Mouse (Mus musculus): ENCODE results near the gene Bola3. TPM values are rescaled to one million over a fixed set of nuclear protein-coding genes. Genes with fewer than 3 reads are reported as not detected.
"Not testable (repeated sequence)": the region's sequence is repeated elsewhere in the genome, so short reads cannot be mapped to it uniquely, and the experiment has no call there.

Gene Bola3
- polyA plus RNA-seq, 1 experiment from 2014 or later = 279 TPM

DNA sequence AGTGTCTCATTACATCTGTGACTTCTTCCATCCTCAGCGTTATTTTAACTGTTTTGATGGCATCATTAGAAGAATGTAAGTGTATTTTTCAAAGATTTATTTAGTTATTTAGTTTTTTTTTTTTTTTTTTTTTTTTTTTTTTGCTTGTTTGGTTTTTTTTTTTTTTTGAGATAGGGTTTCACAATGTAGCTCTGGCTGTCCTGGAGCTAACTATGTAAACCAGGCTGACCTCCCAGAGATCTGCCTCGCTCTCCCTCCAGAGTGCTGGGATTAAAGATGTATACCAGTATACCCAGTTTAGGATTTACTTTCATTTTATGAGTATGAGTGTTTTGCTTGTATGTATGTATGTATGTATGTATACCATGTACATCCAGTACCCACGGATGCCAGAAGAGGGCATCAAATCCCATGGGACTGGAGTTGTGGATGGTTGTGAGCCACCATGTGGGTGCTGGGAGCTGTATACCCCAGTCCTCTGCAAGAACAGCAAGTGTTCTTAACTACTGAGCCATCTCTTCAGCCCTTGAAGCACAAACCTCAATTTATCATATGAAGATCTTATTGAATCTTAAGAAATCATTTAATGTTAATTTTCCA, 21.3 kb upstream of the Bola3 start:
- 84% methylated on average over 3 of the region's 3 CpGs for WGBS (ENCODE audit: insufficient replicate concordance)
- Histone ChIP-seq H3K27me3 (ENCODE audit: control insufficient read depth, insufficient read depth, low read length) (no peaks in the 10 kb centered on the region), H3K9ac (ENCODE audit: low read depth, low read length) (no peak overlapping the region), H3K4me2 (peak overlapping the region; percentile 79; the same call in 1 of the 2 replicates), H3K4me3 (ENCODE audit: low read depth, low read length) (no peak overlapping the region), H3K27ac (ENCODE audit: low read depth, low read length) (no peak overlapping the region), H3K4me1 (ENCODE audit: control insufficient read depth, insufficient read depth, low read length) (0 out of 2 replicates have a peak, but pooled peaks cover 5% of the 10 kb centered on the region), H3K36me3 (ENCODE audit: control insufficient read depth, insufficient read depth, low read length) (peaks cover 20% of the 10 kb centered on the region), H3K9me3 (replicated peaks; ENCODE audit: control insufficient read depth, low read length) (no peaks in the 10 kb centered on the region)
- no peak for ATAC-seq (replicated peaks; ENCODE audit: insufficient number of reproducible peaks, low FRiP score, low TSS enrichment)

DNA sequence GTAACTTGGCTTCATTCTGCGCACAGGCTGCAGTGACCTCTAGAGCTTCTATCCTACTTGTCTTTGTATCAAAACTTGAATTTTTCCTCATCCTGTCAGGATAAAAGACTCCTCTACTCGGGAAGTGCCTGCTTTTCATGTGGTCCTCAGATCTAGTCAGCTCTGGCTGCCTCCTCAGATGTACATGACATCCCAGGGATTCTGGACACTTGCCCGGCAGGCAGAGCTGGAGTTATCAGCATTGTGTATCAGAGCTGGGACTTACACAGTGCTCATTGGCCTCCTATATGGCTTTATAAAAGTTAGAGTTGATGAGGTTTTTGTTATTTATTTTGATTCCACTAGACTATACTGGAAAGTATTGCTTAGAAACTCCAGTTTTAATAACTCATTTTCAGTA, 7.6 kb upstream of the Bola3 start:
- no peak overlapping the region for H3K9ac ChIP-seq (ENCODE audit: low read depth, low read length)
- peaks cover 11% of the 10 kb centered on the region for H3K36me3 ChIP-seq (ENCODE audit: control insufficient read depth, insufficient read depth, low read length)
- H3K4me3 ChIP-seq (ENCODE audit: low read depth, low read length) = no peak overlapping the region
- no peaks in the 10 kb centered on the region for H3K9me3 ChIP-seq (replicated peaks; ENCODE audit: control insufficient read depth, low read length)
- H3K4me2 ChIP-seq = no peak overlapping the region
- 73% methylated on average over 3 of the region's 3 CpGs for whole genome bisulfite sequencing (ENCODE audit: insufficient replicate concordance)
- H3K27ac ChIP-seq (ENCODE audit: low read depth, low read length) = no peak overlapping the region
- no peaks in the 10 kb centered on the region for H3K27me3 ChIP-seq (ENCODE audit: control insufficient read depth, insufficient read depth, low read length)
- H3K4me1 ChIP-seq (ENCODE audit: control insufficient read depth, insufficient read depth, low read length) = no peaks in the 10 kb centered on the region
- no peak for ATAC-seq (replicated peaks; ENCODE audit: insufficient number of reproducible peaks, low FRiP score, low TSS enrichment)

DNA sequence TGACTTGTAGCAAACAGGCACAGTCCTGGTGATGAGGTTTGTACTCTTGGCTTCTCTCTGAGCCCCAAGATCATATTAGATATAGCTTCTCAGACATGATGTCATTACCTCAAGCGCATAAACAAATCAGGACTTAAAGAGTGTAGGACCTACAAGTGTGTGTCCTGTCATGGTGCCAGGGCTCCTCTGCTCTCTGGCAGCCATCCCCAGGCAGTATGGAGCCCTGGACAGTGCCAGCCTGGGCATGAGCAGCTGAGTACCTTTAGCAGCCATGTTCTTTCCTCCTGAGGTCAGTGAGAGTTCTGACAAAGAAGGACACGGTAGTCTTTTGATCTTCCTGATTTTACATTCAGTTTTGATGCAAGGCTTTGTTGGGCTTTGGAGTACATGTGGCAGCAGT, 6.0 kb upstream of the Bola3 start:
- Histone ChIP-seq H3K9ac (ENCODE audit: low read depth, low read length) (0 out of 2 replicates have a peak overlapping the region, but pooled peaks have one; percentile 5), H3K27ac (ENCODE audit: low read depth, low read length) (no peak overlapping the region), H3K36me3 (ENCODE audit: control insufficient read depth, insufficient read depth, low read length) (peaks cover 11% of the 10 kb centered on the region), H3K9me3 (replicated peaks; ENCODE audit: control insufficient read depth, low read length) (no peaks in the 10 kb centered on the region), H3K27me3 (ENCODE audit: control insufficient read depth, insufficient read depth, low read length) (no peaks in the 10 kb centered on the region), H3K4me1 (ENCODE audit: control insufficient read depth, insufficient read depth, low read length) (no peaks in the 10 kb centered on the region), H3K4me2 (no peak overlapping the region), H3K4me3 (ENCODE audit: low read depth, low read length) (no peak overlapping the region)
- ATAC-seq (replicated peaks; ENCODE audit: insufficient number of reproducible peaks, low FRiP score, low TSS enrichment) = no peak
- 96% methylated on average over 2 of the region's 2 CpGs for WGBS (ENCODE audit: insufficient replicate concordance)

DNA sequence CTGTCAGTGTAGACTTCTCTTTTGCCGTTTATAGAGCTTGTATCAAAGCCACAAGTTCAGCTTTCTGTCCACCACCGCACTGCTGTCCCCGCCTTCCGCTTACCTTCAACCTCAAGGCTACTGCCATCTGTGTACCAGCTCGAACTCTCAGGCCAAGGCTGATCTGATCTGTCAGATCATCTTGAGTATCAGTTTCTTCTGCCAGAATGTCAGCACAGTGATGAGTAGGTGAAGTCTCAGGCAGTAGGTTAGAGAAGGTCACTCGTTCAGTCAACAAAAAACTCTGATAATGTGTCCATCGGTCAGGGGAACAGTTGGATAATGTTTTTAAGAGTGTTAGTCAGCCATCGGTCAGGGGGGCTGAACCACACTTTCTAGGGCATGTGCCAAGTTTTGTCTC, 3.7 kb upstream of the Bola3 start:
- not testable (repeated sequence) for H3K4me1 ChIP-seq (ENCODE audit: control insufficient read depth, insufficient read depth, low read length); H3K27ac ChIP-seq (ENCODE audit: low read depth, low read length); ATAC-seq (replicated peaks; ENCODE audit: insufficient number of reproducible peaks, low FRiP score, low TSS enrichment); H3K9ac ChIP-seq (ENCODE audit: low read depth, low read length); H3K9me3 ChIP-seq (replicated peaks; ENCODE audit: control insufficient read depth, low read length); H3K36me3 ChIP-seq (ENCODE audit: control insufficient read depth, insufficient read depth, low read length); H3K4me3 ChIP-seq (ENCODE audit: low read depth, low read length); H3K4me2 ChIP-seq; H3K27me3 ChIP-seq (ENCODE audit: control insufficient read depth, insufficient read depth, low read length)
- 88% methylated on average over 8 of the region's 8 CpGs for WGBS (ENCODE audit: insufficient replicate concordance)

DNA sequence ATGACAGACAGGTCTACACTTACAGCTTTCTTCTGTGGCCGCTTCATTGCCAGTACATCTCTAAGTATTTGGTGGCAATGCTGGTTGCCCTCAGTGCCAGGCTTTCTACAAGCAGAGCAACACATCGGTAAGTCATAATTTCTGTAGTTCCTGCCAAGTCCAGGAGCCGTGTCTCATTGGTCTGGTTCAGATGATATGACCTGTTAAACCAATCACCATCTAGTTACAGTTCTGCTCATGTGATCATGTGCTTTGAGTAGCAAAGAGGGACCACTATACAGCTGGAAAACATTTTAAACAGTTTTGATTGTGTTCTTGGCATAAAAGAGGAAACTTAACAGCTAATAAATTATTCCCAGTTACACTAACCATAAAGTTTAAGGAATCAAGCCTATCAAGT, 1.0 kb upstream of the Bola3 start:
- H3K9ac ChIP-seq (ENCODE audit: low read depth, low read length) = no peak overlapping the region
- H3K27ac ChIP-seq (ENCODE audit: low read depth, low read length) = no peak overlapping the region
- WGBS (ENCODE audit: insufficient replicate concordance) = 86% methylated on average over 3 of the region's 3 CpGs
- no peak for ATAC-seq (replicated peaks; ENCODE audit: insufficient number of reproducible peaks, low FRiP score, low TSS enrichment)
- no peak overlapping the region for H3K4me2 ChIP-seq
- no peaks in the 10 kb centered on the region for H3K27me3 ChIP-seq (ENCODE audit: control insufficient read depth, insufficient read depth, low read length)
- peaks cover 5% of the 10 kb centered on the region for H3K36me3 ChIP-seq (ENCODE audit: control insufficient read depth, insufficient read depth, low read length)
- no peak overlapping the region for H3K4me3 ChIP-seq (ENCODE audit: low read depth, low read length)
- peaks cover 7% of the 10 kb centered on the region for H3K4me1 ChIP-seq (ENCODE audit: control insufficient read depth, insufficient read depth, low read length)
- H3K9me3 ChIP-seq (replicated peaks; ENCODE audit: control insufficient read depth, low read length) = no peaks in the 10 kb centered on the region

DNA sequence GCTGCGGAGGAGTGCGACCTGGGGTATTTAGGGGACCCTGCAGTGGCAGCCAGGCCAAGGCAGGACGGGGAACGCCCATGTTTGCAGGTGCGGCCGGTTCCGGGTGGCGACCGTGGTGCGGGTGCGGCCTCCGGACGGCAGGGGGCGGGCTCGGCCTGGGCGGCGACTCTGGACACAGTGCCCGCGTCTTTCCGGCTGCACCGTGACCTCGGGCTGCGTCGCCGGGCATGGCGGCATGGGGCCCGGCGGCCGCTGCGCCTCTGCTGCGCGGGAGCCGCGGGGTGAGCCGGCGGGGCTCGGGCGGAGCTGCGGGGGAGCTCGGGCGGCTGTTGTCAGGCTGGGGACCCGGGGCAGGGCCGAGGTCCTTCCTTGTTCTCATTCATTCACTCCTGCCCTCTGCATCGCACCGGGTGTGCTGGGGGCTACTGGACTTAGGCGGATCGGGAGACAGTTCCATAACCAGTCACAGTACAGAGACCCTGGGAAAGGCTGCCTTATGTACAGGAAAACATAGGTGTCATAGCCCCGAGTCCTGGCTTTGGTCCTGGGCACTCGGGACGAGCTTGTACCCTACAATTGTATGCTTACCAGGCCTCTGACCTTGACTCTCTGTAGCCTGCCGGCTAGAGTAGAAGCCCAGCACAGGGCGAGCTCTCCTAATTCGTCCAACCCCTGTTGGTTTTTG, 469 bp downstream of the Bola3 start:
- no peaks in the 10 kb centered on the region for H3K9me3 ChIP-seq (replicated peaks; ENCODE audit: control insufficient read depth, low read length)
- peaks cover 7% of the 10 kb centered on the region for H3K4me1 ChIP-seq (ENCODE audit: control insufficient read depth, insufficient read depth, low read length)
- under 1% methylated on average over 51 of the region's 53 CpGs for WGBS (ENCODE audit: insufficient replicate concordance)
- peak overlapping the region; percentile 73 for H3K27ac ChIP-seq (ENCODE audit: low read depth, low read length)
- H3K27me3 ChIP-seq (ENCODE audit: control insufficient read depth, insufficient read depth, low read length) = no peaks in the 10 kb centered on the region
- peak; percentile 88 for ATAC-seq (replicated peaks; ENCODE audit: insufficient number of reproducible peaks, low FRiP score, low TSS enrichment)
- peak overlapping the region; percentile 94 for H3K4me3 ChIP-seq (ENCODE audit: low read depth, low read length)
- H3K36me3 ChIP-seq (ENCODE audit: control insufficient read depth, insufficient read depth, low read length) = peaks cover 11% of the 10 kb centered on the region
- H3K4me2 ChIP-seq = peak overlapping the region; percentile 88
- peak overlapping the region; percentile 98 for H3K9ac ChIP-seq (ENCODE audit: low read depth, low read length)

DNA sequence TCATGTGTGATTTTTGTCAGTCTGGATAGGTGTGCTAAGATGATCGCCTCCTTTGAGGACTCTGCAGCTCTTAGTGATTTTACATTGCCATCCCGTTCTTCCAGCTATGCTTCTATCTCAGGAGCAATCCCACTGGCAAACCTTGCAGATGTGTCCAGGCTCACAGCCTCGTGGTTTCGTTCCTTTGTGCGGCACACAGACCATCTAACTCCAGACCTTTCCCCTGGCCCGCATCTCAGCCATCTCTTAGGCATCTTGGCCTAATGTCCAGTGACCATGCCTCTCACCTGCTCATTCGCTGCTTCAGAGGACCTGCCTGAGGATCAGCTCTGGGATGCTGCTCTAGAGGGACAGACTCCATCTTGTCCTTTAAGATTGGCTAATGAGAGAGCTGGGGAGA, 1.2 kb downstream of the Bola3 start:
- Histone ChIP-seq H3K27ac (ENCODE audit: low read depth, low read length) (peak overlapping the region; percentile 73; the same call in 1 of the 2 replicates), H3K9me3 (replicated peaks; ENCODE audit: control insufficient read depth, low read length) (no peaks in the 10 kb centered on the region), H3K9ac (ENCODE audit: low read depth, low read length) (peak overlapping the region; percentile 98), H3K27me3 (ENCODE audit: control insufficient read depth, insufficient read depth, low read length) (no peaks in the 10 kb centered on the region), H3K4me1 (ENCODE audit: control insufficient read depth, insufficient read depth, low read length) (peaks cover 7% of the 10 kb centered on the region), H3K36me3 (ENCODE audit: control insufficient read depth, insufficient read depth, low read length) (peaks cover 11% of the 10 kb centered on the region), H3K4me3 (ENCODE audit: low read depth, low read length) (peak overlapping the region; percentile 94), H3K4me2 (peak overlapping the region; percentile 88)
- ATAC-seq (replicated peaks; ENCODE audit: insufficient number of reproducible peaks, low FRiP score, low TSS enrichment) = no peak
- WGBS (ENCODE audit: insufficient replicate concordance) = 79% methylated on average over 7 of the region's 7 CpGs

DNA sequence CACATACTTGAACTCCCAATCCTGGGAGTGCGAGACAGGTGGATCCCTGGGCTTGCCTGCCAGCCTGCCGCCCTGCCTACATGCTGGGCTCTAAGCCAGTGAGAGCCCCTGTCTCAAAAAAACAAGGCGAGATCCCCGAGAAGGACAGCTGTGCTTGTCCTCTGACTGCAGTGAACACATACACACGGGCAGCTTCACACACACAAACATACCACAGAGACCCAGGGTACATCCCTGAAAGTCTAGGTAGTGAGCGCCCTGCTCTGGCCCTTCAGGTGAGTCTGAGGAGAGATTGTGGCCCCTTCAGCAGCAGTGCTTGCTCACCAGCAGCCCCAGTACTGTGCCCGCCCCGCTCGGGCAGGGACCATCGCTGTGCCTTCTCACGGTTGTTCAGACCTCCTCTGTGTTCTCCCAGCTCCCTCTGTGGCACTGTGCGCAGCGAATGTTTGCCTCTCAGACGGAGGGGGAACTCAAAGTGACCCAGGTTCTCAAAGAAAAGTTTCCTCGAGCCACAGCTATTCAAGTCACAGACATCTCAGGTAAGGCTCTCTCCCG, 2.0 kb downstream of the Bola3 start:
- ATAC-seq (replicated peaks; ENCODE audit: insufficient number of reproducible peaks, low FRiP score, low TSS enrichment) = no peak
- no peaks in the 10 kb centered on the region for H3K27me3 ChIP-seq (ENCODE audit: control insufficient read depth, insufficient read depth, low read length)
- no peaks in the 10 kb centered on the region for H3K9me3 ChIP-seq (replicated peaks; ENCODE audit: control insufficient read depth, low read length)
- H3K4me3 ChIP-seq (ENCODE audit: low read depth, low read length) = no peak overlapping the region
- H3K27ac ChIP-seq (ENCODE audit: low read depth, low read length) = peak overlapping the region; percentile 54
- peaks cover 7% of the 10 kb centered on the region for H3K4me1 ChIP-seq (ENCODE audit: control insufficient read depth, insufficient read depth, low read length)
- 0 out of 2 replicates have a peak overlapping the region, but pooled peaks have one; percentile 49 for H3K9ac ChIP-seq (ENCODE audit: low read depth, low read length)
- WGBS (ENCODE audit: insufficient replicate concordance) = 84% methylated on average over 16 of the region's 16 CpGs
- H3K4me2 ChIP-seq = peak overlapping the region; percentile 88
- peaks cover 11% of the 10 kb centered on the region for H3K36me3 ChIP-seq (ENCODE audit: control insufficient read depth, insufficient read depth, low read length)

Data from heart, embryonic 11.5 days (tissue).